Mouse (Mus musculus) heart, adult 2 months (tissue): ENCODE measurements at regions not wholly inside any gene's neighbourhood (a gene's known extent, or its start where the extent isn't known, plus 50 kb on each side); places are given as distances from the start of the nearest gene placed in this dataset.

Source experiments
- DNase-seq, 2 experiments: peaks; one replicate each; pipeline ENCODE4 v3.0.0; 2021
- H3K27ac ChIP-seq: fragments of 200-600 bp; 2 replicates; pipeline ENCODE4 v1.8.1; 2022
- H3K27me3 ChIP-seq: fragments of 200-500 bp; 2 replicates; pipeline ENCODE4 v1.6.1; 2012; ENCODE audit warnings: mild to moderate bottlenecking, low read length, inconsistent platforms, mixed read lengths; ENCODE audit not compliant: control insufficient read depth, insufficient read depth
- H3K36me3 ChIP-seq: fragments of 200-500 bp; 2 replicates; pipeline ENCODE4 v1.6.1; 2012; ENCODE audit warnings: low read length, inconsistent platforms; ENCODE audit not compliant: control insufficient read depth, insufficient read depth
- H3K4me1 ChIP-seq: fragments of 200-500 bp; 2 replicates; pipeline ENCODE4 v1.6.1; 2011; ENCODE audit warnings: low read length; ENCODE audit not compliant: control insufficient read depth, insufficient read depth
- H3K4me3 ChIP-seq: fragments of 200-600 bp; 2 replicates; pipeline ENCODE4 v1.8.1; 2022
- H3K79me2 ChIP-seq: fragments of 200-500 bp; replicated peaks from 2 replicates; pipeline ENCODE4 v1.6.1; 2012; ENCODE audit warnings: mild to moderate bottlenecking, inconsistent platforms, low read length, moderate library complexity, mixed read lengths; ENCODE audit not compliant: control insufficient read depth, insufficient read depth
- H3K9ac ChIP-seq: fragments of 200-500 bp; 2 replicates; pipeline ENCODE4 v1.6.1; 2012; ENCODE audit warnings: low read depth, mild to moderate bottlenecking, control low read depth, inconsistent platforms, low read length, mixed read lengths
- CTCF ChIP-seq: fragments of 200-600 bp; IDR thresholded peaks from 2 replicates; pipeline ENCODE4 v1.8.1; 2022; ENCODE audit warnings: antibody characterized with exemption, mild to moderate bottlenecking, moderate library complexity
- EP300 ChIP-seq: fragments of 200-500 bp; IDR thresholded peaks from 2 replicates; pipeline ENCODE4 v1.6.1; 2011; ENCODE audit warnings: low read depth, low read length, control low read depth; ENCODE audit not compliant: insufficient read depth
- POLR2A ChIP-seq: fragments of 200-500 bp; IDR thresholded peaks from 2 replicates; pipeline ENCODE4 v1.6.1; 2011; ENCODE audit warnings: mild to moderate bottlenecking, low read depth, low read length, control low read depth; ENCODE audit not compliant: insufficient read depth
- WGBS: fragments of 180-500 bp; shearing (Covaris S2); methylation state at CpG from one replicate; pipeline ENCODE4 v1.1.7; 2018; 5-methylcytosine and 5-hydroxymethylcytosine counted together
- intact Hi-C: fragments of 180-260 bp; cut with DNase I; formaldehyde crosslinking; loops from one replicate; pipeline ENCODE4 v1.15.1; 2025

DNA sequence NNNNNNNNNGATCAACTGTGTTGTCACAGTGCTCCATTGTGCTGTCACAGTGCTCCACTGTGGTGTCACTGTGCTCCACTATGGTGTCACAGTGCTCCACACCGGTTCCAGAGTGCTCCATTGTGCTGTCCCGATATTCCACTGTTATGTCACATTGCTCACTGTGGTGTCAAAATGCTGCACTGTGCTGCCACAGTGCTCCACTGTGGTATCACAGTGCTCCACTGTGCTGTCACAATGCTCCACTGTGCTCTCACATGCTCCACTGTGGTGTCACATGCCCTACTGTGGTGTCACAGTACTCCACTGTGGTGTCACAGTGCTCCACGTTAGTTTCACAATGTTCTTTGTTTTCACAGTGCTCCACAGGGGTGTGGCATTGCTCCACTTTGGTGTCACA is 359.3 kb upstream of the Olfr161 start:
- WGBS, result 61% methylated on average over 3 of the region's 3 CpGs
- DNase-seq, result peak in 1 of 2 experiments; percentile 2
- Histone ChIP-seq H3K9ac (no peak overlapping the region), H3K36me3 (no peaks in the 10 kb centered on the region), H3K79me2 (no peaks in the 10 kb centered on the region), H3K27me3 (no peaks in the 10 kb centered on the region), H3K4me3 (no peak overlapping the region), H3K27ac (no peak overlapping the region), H3K4me1 (no peaks in the 10 kb centered on the region)
- intact Hi-C loops, result no loop called here
- TF ChIP-seq CTCF (no peak), EP300 (no peak), POLR2A (no peak)

DNA sequence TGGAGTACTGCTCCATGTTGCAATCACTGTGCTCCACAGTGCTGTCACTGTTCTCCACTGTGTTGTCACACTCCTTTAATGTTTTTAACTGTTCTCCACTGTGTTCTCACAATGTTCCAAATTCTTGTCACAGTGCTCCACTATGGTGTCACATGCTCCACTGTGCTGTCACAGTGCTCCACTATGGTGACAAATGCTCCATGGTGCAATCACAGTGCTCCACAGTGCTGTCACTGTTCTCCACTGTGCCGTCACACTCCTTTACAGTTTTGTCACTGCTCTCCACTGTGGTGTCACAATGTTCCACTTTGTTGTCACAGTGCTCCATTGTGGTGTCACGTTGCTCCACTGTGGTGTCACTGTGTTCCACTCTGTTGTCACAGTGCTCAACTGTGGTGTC is 358.2 kb upstream of the Olfr161 start:
- peak in 1 of 2 experiments; percentile 2 for DNase-seq
- no peaks in the 10 kb centered on the region for H3K27me3 ChIP-seq
- intact Hi-C loops, result no loop called here
- H3K27ac ChIP-seq, result no peak overlapping the region
- H3K4me1 ChIP-seq, result no peaks in the 10 kb centered on the region
- H3K9ac ChIP-seq, result no peak overlapping the region
- H3K79me2 ChIP-seq, result no peaks in the 10 kb centered on the region
- H3K4me3 ChIP-seq, result no peak overlapping the region
- H3K36me3 ChIP-seq, result no peaks in the 10 kb centered on the region
- no peak for TF ChIP-seq EP300
- TF ChIP-seq CTCF, result no peak
- TF ChIP-seq POLR2A, result no peak
- 32% methylated on average over 2 of the region's 2 CpGs for WGBS

GRCm38 (mm10) chr16:3234063-3234462 is 356.8 kb upstream of the Olfr161 start:
- 41% methylated on average over 2 of the region's 2 CpGs for WGBS
- no peaks in the 10 kb centered on the region for H3K4me1 ChIP-seq
- intact Hi-C loops, result no loop called here
- no peaks in the 10 kb centered on the region for H3K79me2 ChIP-seq
- no peak overlapping the region for H3K4me3 ChIP-seq
- no peaks in the 10 kb centered on the region for H3K36me3 ChIP-seq
- H3K27me3 ChIP-seq, result no peaks in the 10 kb centered on the region
- H3K9ac ChIP-seq, result no peak overlapping the region
- no peak overlapping the region for H3K27ac ChIP-seq
- TF ChIP-seq POLR2A (no peak), CTCF (no peak), EP300 (no peak)
- DNase-seq, result peak; percentile 4 to 17

GRCm38 (mm10) chr16:3240982-3241719 is 349.7 kb upstream of the Olfr161 start:
- Histone ChIP-seq H3K9ac (no peak overlapping the region), H3K27ac (no peak overlapping the region), H3K36me3 (no peaks in the 10 kb centered on the region), H3K27me3 (no peaks in the 10 kb centered on the region), H3K4me1 (no peaks in the 10 kb centered on the region), H3K79me2 (no peaks in the 10 kb centered on the region), H3K4me3 (no peak overlapping the region)
- WGBS, result 57% methylated on average over 5 of the region's 5 CpGs
- TF ChIP-seq CTCF, result no peak
- no peak for TF ChIP-seq POLR2A
- no peak for TF ChIP-seq EP300
- peak in 1 of 2 experiments; percentile 3 for DNase-seq
- intact Hi-C loops, result no loop called here

DNA sequence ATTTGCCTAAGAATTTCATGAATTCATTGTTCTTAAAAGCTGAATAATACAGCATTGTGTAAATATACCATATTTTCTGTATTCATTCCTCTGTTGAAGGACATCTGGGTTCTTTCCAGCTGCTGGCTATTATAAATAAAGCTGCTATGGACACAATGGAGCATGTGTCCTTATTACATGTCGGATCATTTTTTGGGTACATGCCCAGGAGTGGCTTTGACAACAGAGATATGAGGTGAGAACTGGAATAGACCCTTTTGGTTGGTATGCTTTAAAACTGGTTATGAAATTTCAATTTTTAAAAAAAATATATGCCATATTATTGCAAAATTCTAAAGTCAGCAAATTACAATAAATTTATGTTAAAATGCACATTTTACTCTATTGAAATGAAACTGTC is 348.9 kb upstream of the Olfr161 start:
- no peaks in the 10 kb centered on the region for H3K79me2 ChIP-seq
- intact Hi-C loops, result no loop called here
- H3K4me1 ChIP-seq, result no peaks in the 10 kb centered on the region
- TF ChIP-seq CTCF (no peak), EP300 (no peak), POLR2A (no peak)
- no peaks in the 10 kb centered on the region for H3K27me3 ChIP-seq
- no peaks in the 10 kb centered on the region for H3K36me3 ChIP-seq
- H3K9ac ChIP-seq, result no peak overlapping the region
- 49% methylated on average over 1 of the region's 1 CpGs for WGBS
- no peak overlapping the region for H3K4me3 ChIP-seq
- H3K27ac ChIP-seq, result no peak overlapping the region
- DNase-seq, result no peak

GRCm38 (mm10) chr16:3246422-3246821 is 344.4 kb upstream of the Olfr161 start:
- no peak overlapping the region for H3K4me3 ChIP-seq
- no peaks in the 10 kb centered on the region for H3K27me3 ChIP-seq
- no peaks in the 10 kb centered on the region for H3K36me3 ChIP-seq
- H3K4me1 ChIP-seq, result no peaks in the 10 kb centered on the region
- no peak for DNase-seq
- H3K79me2 ChIP-seq, result no peaks in the 10 kb centered on the region
- no peak for TF ChIP-seq EP300
- TF ChIP-seq CTCF, result no peak
- no peak for TF ChIP-seq POLR2A
- H3K27ac ChIP-seq, result no peak overlapping the region
- intact Hi-C loops, result no loop called here
- H3K9ac ChIP-seq, result no peak overlapping the region
